Mouse (Mus musculus) thymus, postnatal 4 days (tissue): ENCODE results near the gene Slc25a36.

ENCODE experiments used
- DNase-seq: peaks from one replicate; pipeline ENCODE4 v3.0.0; 2021

Slc25a36 gene

DNA sequence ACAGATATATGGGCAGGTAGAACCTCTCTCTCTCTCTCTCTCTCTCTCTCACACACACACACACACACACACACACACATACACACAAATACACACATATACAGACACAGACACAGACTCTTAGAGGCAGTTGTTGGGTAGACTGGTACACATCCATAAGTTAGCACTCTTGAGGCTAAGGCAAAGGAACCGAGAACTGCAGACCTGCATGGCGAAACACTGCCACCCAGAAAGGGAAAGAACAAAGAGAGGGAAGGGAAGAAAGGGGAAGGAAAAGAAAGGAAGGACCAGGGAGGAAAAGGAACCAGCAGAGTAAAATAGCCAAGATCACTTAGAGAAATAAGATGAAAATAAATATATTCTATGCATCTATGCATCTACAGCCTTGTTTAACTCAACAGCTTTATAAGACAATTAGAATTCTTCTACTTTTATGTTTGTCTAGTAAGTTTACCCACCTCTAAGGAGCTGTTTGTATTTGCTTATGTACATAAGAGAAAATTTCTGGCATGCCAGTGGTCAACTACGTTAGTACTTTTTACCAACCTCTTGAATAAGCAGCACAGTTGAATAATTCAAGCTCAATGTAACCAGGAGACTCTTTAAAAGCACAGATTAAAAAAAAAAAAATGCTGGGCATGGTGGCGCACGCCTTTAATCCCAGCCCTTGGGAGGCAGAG, 4.3 kb downstream of the Slc25a36 start:
- no peak for DNase-seq

DNA sequence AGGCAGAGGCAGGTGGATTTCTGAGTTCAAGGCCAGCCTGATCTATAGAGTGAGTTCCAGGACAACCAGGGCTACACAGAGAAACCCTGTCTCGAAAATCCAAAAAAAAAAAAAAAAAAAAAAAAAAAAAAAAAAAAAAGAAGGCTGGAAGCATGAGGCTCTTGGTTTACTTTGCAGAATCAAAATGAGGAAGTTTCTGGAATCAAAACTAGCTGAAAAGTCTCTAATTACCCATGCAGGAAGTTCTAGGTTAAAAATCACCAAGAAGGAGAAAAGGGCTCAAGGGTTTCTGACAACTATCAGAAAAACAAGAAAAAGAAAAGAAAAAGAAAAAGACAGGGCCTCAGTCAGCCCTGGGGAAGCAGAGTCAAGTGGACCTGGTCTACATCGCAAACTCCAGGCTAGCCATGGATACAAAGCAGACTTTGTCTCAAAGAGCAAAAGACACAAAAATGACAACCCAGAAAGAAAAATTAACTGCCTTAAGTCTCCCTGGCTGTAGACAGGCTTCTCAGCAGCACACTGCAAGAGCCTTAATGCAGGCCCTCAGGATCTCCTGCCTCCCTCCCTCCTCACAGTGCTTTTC, 5.5 kb downstream of the Slc25a36 start:
- no peak for DNase-seq

DNA sequence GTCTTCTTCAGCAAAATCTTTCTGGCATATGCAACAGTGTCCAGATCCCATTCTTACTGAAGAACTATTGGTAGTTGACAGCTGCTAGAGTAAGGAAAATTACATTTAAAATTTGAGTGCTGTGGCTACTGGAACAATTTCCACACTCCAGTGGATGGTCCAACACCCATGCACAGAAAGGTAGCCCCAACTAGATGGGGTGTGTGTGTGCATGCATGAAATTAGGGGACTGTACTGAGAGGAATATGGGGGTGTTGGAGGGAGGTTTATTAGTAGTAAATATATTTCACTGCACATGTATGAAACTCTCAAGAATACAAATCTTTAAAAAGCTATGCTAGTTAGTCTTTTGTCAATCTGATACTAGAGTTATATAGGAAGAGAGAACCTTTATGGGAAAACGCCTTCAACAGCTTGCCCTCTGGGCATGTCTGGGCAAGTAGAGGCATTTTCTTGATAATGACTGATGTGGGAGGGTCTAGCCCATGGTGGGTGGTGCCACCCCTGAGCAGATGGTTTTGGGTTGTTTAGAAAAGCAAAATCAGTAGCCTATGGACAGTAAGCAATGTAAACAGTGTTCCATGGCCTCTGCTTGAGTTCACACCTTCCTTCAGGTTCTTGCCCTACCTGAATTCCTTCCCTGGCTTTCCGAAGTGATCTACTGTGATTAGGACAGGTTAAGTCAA, 7.4 kb downstream of the Slc25a36 start:
- no peak for DNase-seq

DNA sequence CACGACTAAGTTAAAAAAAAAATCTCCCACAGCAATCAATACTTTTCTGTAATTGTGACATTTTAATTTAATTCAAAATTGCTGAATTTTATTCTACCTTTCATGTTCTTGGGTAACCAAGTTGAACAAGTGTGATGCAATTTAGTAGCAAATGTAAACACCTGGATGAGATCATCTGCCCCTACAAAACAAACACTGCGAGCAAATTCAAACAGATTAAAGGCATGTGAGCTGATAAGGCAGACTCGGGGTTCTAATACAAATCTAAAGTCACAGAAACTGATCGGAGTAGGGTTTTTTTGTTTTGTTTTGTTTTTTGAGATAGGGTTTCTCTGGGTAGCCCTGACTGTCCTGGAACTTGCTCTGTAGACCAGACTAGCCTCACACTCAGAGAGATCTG, 12.0 kb downstream of the Slc25a36 start:
- DNase-seq = no peak

DNA sequence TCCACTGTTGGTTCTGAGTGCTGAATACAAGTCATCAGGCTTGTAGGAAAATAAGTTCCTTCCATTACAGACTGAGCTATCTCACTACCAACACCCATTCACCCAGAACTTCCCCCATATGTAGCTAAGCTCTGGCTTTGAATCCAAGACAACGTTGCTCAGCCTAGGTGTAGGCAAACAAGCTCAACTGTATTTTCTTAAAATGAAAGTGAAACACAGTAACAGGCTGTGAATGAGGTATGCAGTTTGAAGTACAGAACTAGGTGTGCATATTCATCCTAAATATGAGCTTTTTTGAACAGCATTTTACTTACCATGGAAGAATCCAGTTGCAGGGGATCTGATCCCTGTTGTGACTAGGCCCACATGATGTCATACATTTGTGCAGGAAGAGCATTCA, 14.8 kb downstream of the Slc25a36 start:
- no peak for DNase-seq

DNA sequence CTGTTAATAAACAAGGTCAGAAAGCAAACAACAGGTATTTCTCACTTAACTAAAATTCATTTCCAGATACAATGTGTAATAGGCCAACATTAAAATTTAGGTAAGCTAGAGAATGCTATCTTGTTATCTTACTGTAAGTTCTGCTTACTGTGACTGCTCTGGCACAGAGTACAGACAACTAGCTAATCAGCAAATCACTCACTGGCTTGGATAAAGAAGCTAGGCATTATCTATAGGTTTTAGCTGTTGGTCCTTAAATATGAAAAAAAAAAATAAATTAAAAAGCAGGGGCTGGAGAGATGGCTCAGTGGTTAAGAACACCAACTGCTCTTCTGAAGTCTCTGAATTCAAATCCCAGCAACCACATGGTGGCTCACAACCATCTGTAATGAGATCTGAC, 23.1 kb downstream of the Slc25a36 start:
- no peak for DNase-seq

DNA sequence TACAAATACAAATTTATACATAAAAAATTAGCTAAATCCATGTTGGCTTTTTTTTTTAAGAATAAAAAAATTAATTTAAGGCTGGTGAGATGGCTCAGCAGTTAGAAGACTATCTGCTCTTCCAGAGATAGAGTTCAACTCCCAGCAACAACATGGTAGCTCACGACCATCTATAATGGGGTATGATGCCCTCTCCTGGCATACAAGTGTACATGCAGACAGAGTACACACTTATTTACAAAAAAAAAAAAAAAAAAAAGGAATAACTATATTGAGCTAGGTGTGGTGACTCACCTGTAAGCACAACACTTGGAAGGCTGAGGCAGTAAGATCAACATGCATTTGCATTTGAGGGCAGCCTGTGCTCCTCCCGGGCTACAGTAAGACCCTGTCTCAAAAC, 26.3 kb downstream of the Slc25a36 start:
- DNase-seq = no peak

DNA sequence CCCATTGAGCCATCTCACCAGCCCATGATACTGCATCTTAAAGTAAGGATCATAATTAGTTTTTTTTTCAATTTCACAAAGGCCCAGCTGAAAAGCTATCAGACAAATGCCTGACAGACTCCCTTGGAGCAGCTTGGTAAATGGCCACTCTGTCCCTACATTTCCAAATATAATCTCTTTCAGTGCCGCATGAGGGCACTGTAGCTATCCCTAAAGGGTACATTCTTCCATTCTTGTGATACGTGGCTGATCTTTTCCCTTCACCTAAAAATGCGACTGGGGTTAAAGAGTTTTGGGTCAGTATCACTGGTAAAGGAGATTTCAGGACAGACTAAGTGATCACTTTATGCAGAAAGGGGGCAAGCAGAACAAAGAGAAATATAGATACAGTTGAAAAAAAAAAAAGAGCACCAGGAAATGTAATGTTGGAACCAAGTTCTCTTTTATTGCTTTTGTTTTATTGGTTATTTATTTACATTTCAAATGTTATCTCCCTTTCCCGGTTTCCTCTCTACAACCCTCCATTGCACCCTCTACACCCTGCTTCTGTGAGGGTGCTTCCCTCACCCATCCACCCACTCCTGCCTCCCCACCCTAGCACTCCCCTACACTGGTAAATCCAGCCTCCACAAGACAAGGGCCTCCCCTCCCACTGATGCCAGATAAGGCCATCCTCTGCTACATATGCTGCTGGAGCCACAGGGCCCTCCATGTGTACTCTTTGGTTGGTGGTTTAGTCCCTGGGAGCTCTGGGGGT, 29.7 kb downstream of the Slc25a36 start:
- DNase-seq = no peak

DNA sequence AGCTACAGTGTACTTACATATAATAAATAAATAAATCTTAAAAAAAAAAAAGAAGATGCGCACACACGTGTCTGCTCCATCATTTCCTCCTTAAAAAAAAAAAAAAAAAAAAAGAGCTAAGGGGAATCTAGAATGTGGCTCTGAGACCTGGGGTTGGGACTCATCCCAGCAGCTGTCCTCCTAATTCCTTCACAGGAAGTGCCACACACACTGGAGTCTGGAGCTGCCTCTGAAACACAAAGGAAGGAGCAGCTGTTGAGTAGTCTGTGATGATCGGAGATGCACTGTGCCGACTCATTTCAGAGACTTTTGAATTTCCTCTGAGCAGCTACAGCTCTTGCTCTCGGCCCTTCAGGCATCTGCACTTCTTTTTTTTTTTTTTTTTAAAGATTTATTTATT, 41.0 kb downstream of the Slc25a36 start:
- no peak for DNase-seq

DNA sequence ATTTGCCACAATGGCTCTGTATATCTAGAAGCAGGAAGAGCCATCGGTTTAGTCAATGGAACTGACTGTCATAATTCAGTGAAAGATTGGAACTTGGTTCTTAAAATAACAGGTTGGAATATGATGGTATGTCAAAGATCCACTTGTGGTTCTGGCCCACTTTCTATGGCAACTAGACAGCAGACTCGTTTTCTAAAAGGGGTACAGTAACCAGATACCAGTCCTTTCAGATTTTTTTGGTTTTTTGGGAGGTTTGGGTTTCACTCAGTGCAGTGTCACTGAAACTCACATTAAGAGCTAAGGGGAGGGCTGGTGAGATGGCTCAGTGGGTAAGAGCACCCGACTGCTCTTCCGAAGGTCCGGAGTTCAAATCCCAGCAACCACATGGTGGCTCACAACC, 41.5 kb downstream of the Slc25a36 start:
- no peak for DNase-seq

DNA sequence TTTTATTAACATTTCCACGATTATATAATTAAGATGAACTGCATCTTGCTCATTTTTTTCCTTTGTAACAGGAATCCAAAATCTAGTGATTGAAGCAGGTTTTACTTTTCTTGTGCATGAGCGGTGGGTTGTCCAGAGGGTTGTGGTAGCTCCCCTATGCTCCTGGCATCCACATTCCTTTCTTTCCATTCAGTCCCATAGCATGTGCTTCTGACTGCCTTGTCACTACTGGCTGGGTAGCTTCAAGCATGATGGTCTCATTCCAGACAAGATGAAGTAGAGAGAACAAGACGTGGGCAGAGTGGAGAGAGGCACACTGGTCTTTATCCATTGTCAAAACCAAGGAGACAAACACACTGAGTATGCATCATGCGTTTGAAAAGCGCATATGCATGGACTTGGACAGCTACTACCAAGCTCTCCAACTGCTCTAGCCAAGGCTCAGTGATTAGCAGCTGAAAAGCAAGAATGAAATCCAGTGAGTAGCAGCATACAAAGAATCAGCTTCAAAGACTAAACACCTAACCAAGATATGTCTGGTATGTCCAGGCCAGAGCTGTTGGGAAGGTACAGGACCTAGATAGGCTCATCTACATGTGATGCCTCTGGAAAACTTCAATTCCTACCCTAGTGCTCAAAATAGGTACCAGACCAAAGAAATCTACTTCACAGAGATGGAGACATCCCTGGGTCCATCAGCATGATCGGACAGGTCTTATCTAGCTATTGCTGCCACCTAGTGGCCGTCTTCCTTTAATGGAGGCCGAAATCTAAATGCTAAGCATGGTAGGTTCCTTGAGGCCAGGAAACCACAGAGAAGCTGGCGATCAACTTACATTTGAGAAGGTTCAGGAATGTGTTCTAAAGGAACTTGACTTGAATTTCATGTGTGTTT, 42.5 kb downstream of the Slc25a36 start:
- peak; percentile 85 for DNase-seq

DNA sequence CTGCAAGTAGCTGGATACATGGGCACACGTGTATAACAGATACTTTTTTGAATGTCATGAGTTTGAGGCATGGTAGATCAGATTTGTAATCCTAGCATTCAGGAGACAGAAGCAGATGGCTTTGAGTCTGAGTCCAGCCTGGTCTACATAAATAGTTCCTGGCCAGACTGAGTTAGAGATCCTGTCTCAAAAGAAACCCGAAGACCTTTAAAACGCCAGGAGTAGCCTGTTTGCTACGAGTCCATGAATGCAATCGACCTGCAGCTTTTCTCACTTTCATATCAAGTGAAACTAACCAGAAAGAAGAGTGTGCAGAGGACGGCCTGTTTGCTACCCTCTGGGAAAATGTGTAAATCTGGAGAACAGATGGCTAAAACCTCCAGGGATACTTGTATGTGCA, 43.2 kb downstream of the Slc25a36 start:
- no peak for DNase-seq

DNA sequence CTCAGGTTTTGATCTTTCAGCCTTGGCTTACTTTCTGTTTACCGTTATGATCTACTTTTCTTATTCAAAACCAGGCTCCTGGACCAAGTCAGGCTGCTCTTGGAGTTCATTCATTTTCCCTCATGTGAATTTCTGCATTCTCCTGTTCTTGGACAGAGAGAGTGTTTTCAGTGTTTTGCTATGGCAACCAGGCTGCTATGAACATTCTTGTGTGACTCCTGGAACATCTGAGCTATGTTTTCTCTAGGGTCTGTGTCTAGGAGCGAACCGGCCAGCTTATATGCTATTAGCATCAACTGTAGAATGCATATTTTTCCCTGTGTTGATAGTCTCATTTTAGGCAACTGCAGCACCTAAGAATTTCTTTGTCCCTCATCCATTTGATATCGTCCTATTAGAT, 45.1 kb downstream of the Slc25a36 start:
- no peak for DNase-seq

DNA sequence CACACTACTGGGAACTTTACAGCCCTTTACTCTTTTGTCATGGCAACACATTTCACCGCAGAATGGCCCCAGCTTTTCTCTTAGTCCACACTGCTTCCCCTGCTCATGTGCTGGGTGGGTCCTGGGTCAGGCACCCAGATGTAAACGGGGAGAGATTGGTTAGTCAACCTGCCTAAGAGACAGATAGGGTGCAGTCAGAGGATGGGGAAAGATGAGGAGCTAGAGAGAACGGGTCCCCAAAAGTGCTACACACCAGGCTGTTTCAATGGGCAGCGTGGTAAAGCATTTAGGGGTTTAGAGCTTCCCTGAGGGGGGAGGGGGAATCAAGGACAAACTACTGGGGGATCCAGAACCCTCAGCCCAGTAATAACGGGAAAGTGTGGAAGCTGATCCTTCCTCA, 45.7 kb downstream of the Slc25a36 start:
- no peak for DNase-seq

DNA sequence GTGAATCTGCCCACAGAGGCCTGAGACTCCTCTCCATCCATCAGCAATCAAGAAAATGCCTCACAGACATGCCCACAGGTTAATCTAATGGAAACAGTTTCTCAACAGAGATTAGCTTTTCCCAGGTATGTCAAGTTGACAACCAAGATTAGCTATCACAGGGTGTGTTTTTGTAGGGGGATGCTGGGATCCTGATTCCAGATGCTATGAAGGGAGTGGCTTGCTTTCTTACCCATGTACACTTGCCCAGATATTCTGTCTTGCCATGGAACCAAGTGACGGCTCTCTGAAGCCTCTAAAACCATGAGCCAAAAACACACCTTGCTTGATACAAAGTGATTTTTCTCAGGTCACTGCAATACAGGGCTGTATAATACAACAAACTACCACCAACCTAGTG, 46.8 kb downstream of the Slc25a36 start:
- no peak for DNase-seq

DNA sequence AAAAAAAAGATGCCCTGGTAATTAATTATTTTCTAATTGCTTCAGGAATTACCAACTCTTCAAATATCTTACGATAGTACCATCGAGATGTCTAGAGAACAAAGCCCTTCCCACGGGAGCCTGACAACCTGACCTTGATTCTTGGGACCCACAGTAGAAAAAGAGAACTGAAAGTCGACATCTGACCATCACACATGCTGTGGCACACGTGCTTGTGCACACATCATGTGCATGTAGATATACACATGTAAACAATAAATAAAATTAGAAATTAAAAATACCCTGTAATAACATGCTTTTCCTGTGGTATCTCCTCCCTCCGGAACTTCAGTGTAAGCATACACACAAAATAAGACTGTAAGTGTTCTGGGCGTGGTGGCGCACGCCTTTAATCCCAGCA, 49.3 kb downstream of the Slc25a36 start:
- no peak for DNase-seq

DNA sequence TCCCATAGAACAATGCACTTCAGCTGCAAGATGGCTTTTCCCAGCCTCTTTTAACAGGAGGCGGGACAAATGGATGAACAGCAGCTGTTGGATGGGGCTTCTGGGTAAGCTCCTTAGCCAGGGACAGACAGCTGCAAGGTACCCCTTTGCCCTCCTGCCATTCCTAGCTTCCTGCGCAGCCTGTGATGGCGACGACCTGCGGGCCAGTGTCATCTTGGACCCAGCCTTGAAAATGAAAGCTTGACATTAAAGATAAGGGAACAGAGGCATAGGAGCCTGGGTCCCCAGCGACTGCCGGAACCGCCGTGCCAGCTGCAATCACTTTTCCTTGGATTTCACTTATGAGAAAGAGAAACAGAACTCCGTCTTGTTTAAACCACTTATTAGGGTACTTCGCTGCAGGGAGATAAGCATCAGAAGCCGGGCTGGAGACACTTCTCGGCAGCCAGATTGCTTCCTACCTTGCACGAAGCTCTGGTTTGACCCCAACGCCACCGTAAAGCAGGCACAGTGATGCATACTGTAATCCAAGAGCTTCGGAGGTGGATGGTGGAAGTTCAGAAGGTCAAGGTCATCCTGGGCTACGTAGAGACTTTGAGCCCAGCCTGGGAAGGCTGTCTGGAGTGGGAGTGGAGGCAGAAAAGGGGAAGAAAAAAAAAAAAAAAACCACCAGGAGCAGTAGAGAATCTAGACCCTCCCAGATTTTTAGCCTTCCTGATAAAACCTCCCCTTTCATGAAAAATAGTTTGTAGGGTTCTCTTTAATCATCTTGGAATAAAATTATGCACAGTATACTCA, 54.2 kb downstream of the Slc25a36 start:
- no peak for DNase-seq

DNA sequence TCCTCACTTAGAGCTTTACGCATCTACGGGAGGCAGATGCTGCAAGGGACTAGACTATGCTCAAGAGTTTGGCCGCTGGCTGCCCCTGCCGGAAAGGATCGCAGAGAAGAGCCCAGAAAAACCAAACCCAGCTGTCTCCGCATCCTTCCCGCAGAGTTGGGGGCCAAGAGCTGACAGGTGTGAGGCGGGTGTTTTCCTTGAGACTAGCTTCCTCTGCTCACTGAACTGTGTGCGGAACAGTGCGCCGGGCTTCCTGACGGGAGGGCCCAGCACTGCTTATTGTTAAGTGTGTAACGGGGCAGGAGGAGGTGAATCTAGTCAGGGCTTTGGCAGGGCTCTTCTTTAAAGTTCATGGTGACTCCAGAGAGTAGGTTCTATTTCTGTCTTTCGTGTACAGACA, 55.1 kb downstream of the Slc25a36 start:
- no peak for DNase-seq

DNA sequence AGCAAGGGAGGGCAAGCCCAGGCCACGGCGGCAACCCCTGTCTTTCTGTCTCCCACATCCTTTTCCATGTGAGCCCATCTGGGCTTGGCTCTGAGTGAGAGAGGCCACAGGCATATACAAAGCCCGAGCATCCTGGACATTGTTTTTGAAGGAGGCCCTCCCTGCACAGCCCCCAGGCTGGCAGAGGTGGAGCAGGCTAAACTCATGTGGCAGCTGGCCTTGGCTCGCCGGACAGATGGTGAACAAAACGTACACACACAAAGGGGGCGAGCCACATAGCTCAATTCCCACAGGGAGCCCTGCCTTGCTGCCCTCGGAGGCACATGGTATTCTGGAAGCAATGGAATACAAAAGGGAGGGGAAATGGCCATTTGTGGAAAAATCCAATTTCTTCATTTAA, 59.8 kb downstream of the Slc25a36 start:
- DNase-seq = no peak

DNA sequence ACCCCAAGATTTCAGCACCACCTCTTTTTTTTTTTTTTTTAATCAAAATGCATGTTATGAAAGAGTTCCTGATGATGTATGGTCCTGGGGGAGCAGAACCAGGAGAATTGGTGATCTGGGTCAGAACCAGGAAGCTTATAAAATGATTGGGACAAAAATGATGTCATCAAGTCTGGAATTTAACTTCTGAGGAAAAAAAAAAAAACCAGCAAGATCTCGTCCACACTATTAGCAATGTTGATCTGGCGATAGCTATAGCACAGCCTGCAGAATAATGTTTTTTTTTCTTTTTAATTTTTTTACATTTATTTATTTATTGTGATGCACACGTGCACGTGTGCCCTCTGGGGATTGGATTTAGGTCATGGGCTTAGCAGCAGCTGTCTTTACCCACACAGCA, 64.7 kb downstream of the Slc25a36 start:
- no peak for DNase-seq

DNA sequence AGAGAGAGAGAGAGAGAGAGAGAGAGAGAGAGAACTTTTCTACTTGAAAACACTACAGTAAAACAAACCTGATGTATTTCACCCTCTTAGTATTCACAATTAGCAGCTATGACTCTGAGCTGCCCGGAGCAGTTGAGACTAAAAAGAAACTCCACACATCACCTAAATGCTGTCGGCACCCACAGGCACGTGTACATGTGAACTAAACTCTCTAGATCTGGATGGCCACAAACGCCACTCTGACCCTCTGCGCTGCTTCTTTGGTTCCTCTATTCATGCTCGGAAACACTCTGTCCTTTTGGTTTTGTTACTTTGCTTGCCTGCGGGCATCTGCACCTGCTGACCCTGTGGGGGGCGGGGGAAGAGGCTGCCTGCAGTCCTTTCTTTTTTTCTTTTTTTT, 69.3 kb downstream of the Slc25a36 start:
- DNase-seq = no peak

DNA sequence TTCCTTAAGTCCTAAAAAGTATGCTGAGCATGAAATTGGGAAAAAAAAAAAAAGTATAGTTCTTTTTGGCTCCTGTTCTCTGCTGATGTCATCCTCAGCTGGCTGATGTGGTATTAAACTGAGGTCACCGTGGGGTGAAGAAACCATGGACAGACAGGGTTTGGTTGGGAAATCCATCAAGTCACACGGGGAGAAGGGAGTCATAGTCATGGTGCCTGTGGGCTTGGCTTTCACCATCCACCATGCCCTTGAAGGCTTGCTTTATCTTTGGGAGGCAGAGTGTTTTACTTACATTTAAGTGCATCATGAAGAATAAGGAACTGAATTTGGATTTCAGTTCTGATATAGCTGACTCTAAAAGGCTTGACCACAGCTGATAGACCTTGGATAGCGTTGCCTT, 72.9 kb downstream of the Slc25a36 start:
- no peak for DNase-seq
